Mouse (Mus musculus): Measurements from ENCODE around the gene Cryz.

Cryz gene

GRCm38 (mm10) chr3:154596488-154596933 is at the start of gene Cryz:
TSS of gene Cryz (plus strand) at chr3:154596711.
- DNase-seq (ENCODE audit: low spot score): peak; percentile 89

GRCm38 (mm10) chr3:154547549-154548426 is 48.7 kb upstream of the Cryz start:
- no peak for DNase-seq (ENCODE audit: low spot score)

- no peak for DNase-seq (ENCODE audit: low spot score)
Observed at GRCm38 (mm10) chr3:154548868-154549301, 47.6 kb upstream of the Cryz start.

GRCm38 (mm10) chr3:154550326-154551034 is 46.0 kb upstream of the Cryz start:
- DNase-seq (ENCODE audit: low spot score): no peak

- DNase-seq (ENCODE audit: low spot score): no peak
Observed at GRCm38 (mm10) chr3:154551035-154551411, 45.5 kb upstream of the Cryz start.

- no peak for DNase-seq (ENCODE audit: low spot score)
Observed at GRCm38 (mm10) chr3:154562192-154562591, 34.3 kb upstream of the Cryz start.

- DNase-seq (ENCODE audit: low spot score): no peak
Observed at GRCm38 (mm10) chr3:154565437-154565836, 31.1 kb upstream of the Cryz start.

- DNase-seq (ENCODE audit: low spot score): no peak
Observed at GRCm38 (mm10) chr3:154570029-154570575, 26.4 kb upstream of the Cryz start.

- no peak for DNase-seq (ENCODE audit: low spot score)
Observed at GRCm38 (mm10) chr3:154570786-154571185, 25.7 kb upstream of the Cryz start.

- peak; percentile 48 for DNase-seq (ENCODE audit: low spot score)
Observed at GRCm38 (mm10) chr3:154572341-154572972, 24.1 kb upstream of the Cryz start.

- no peak for DNase-seq (ENCODE audit: low spot score)
Observed at GRCm38 (mm10) chr3:154573666-154574065, 22.8 kb upstream of the Cryz start.

GRCm38 (mm10) chr3:154577895-154578294 is 18.6 kb upstream of the Cryz start:
- DNase-seq (ENCODE audit: low spot score): no peak

- DNase-seq (ENCODE audit: low spot score): no peak
Observed at GRCm38 (mm10) chr3:154584351-154584750, 12.2 kb upstream of the Cryz start.

GRCm38 (mm10) chr3:154590971-154591370 is 5.5 kb upstream of the Cryz start:
- no peak for DNase-seq (ENCODE audit: low spot score)

GRCm38 (mm10) chr3:154591621-154592020 is 4.9 kb upstream of the Cryz start:
- DNase-seq (ENCODE audit: low spot score): no peak

GRCm38 (mm10) chr3:154593596-154593995 is 2.9 kb upstream of the Cryz start:
- DNase-seq (ENCODE audit: low spot score): no peak

- no peak for DNase-seq (ENCODE audit: low spot score)
Observed at GRCm38 (mm10) chr3:154594156-154594555, 2.4 kb upstream of the Cryz start.

GRCm38 (mm10) chr3:154596934-154597554 is 533 bp downstream of the Cryz start, which contains the start of gene Tyw3:
TSS of gene Tyw3 (minus strand) at chr3:154597104.
- DNase-seq (ENCODE audit: low spot score): peak; percentile 97

GRCm38 (mm10) chr3:154597561-154597960 is 1.1 kb downstream of the Cryz start:
- DNase-seq (ENCODE audit: low spot score): no peak

GRCm38 (mm10) chr3:154602141-154602540 is 5.6 kb downstream of the Cryz start:
- DNase-seq (ENCODE audit: low spot score): no peak

GRCm38 (mm10) chr3:154604871-154605270 is 8.4 kb downstream of the Cryz start:
- no peak for DNase-seq (ENCODE audit: low spot score)

- no peak for DNase-seq (ENCODE audit: low spot score)
Observed at GRCm38 (mm10) chr3:154607896-154608295, 11.4 kb downstream of the Cryz start.
